Mouse (Mus musculus): ENCODE results near the gene Leprot.

GRCm38 (mm10) chr4:101654256-101654655, 6.7 kb downstream of the Leprot start:
- TF ChIP-seq CTCF (IDR thresholded peaks at IDR 0.05; ENCODE audit: borderline replicate concordance, insufficient read depth, low read depth, low read length) (no peak), POLR2A (IDR thresholded peaks at IDR 0.05; ENCODE audit: borderline replicate concordance, insufficient read depth, low read length) (no peak)
